Mouse (Mus musculus) heart, embryonic 14.5 days (tissue): ENCODE results near the gene Slc12a7. TPM values are rescaled to one million over a fixed set of nuclear protein-coding genes. Genes with fewer than 3 reads are reported as not detected.

Source experiments
- ATAC-seq: fragments of 200-750 bp; cut with Nextera tagmentation; 2 replicates; pipeline ENCODE4 v1.8.0; 2017; ENCODE audit warnings: low read depth, moderate TSS enrichment; ENCODE audit not compliant: insufficient number of reproducible peaks, insufficient read depth, low FRiP score
- H3K27ac ChIP-seq, 2 experiments: fragments of 200-500 bp in 1 of 2; fragments of 300-500 bp in 1 of 2; sonication (generic) in 1 of 2; replicated peaks in 1 of 2; 2 replicates each; pipeline ENCODE4 v1.5.1; 2012 to 2014; ENCODE audit warnings: low read depth in 2 of 2, low read length in 2 of 2, control low read depth in 1 of 2, mild to moderate bottlenecking in 1 of 2, mixed read lengths in 1 of 2; ENCODE audit not compliant: control insufficient read depth in 1 of 2, insufficient read depth in 1 of 2
- H3K27me3 ChIP-seq: fragments of 300-500 bp; sonication (generic); 2 replicates; pipeline ENCODE4 v1.6.1; 2014; ENCODE audit warnings: mild to moderate bottlenecking, low read length, control low read depth; ENCODE audit not compliant: control insufficient read depth, insufficient read depth
- H3K36me3 ChIP-seq: fragments of 300-500 bp; sonication (generic); 2 replicates; pipeline ENCODE4 v1.6.1; 2014; ENCODE audit warnings: mild to moderate bottlenecking, control low read depth, low read length, mixed read lengths; ENCODE audit not compliant: control insufficient read depth, insufficient read depth
- H3K4me1 ChIP-seq, 2 experiments: fragments of 200-500 bp in 1 of 2; fragments of 300-500 bp in 1 of 2; sonication (generic) in 1 of 2; 2 replicates each; pipeline ENCODE4 v1.6.1; 2012 to 2014; ENCODE audit warnings: low read length in 2 of 2, control low read depth in 1 of 2, mixed read lengths in 1 of 2; ENCODE audit not compliant: control insufficient read depth in 2 of 2, insufficient read depth in 2 of 2
- H3K4me2 ChIP-seq: fragments of 300-500 bp; sonication (generic); 2 replicates; pipeline ENCODE4 v1.6.1; 2014; ENCODE audit warnings: mild to moderate bottlenecking, low read length
- H3K4me3 ChIP-seq, 2 experiments: fragments of 200-500 bp in 1 of 2; fragments of 300-500 bp in 1 of 2; sonication (generic) in 1 of 2; 2 replicates each; pipeline ENCODE4 v1.5.1; 2012 to 2014; ENCODE audit warnings: low read length in 2 of 2, mild to moderate bottlenecking in 2 of 2, control low read depth in 1 of 2, low read depth in 1 of 2, moderate library complexity in 1 of 2; ENCODE audit not compliant: control insufficient read depth in 1 of 2, insufficient read depth in 1 of 2
- H3K9ac ChIP-seq: fragments of 300-500 bp; sonication (generic); 2 replicates; pipeline ENCODE4 v1.6.1; 2014; ENCODE audit warnings: mild to moderate bottlenecking, low read length
- H3K9me3 ChIP-seq: fragments of 300-500 bp; sonication (generic); 2 replicates; pipeline ENCODE4 v1.6.1; 2016; ENCODE audit warnings: low read length, control low read depth; ENCODE audit not compliant: control insufficient read depth
- WGBS: fragments of 180-500 bp; shearing (Covaris S2); extraction: QIAGEN DNeasy Blood & Tissue Kit; methylation state at CpG from one replicate; pipeline ENCODE4 v1.1.7; 2014; 5-methylcytosine and 5-hydroxymethylcytosine counted together
- polyA plus RNA-seq: library from polyadenylated mRNA; unstranded; fragments of >200 nt; fragmentation: Nextera tagmentation; extraction: Ambion mirVana; gene quantifications from 2 replicates; pipeline ENCODE4 v1.2.1, GENCODE M21; 2014

The Slc12a7 gene
- polyA plus RNA-seq, 1 experiment from 2014 or later: 39.4 TPM

- no peak within 1 kb of the TSS for H3K9ac ChIP-seq
- no peaks in the 10 kb centered on the region for H3K9me3 ChIP-seq
- H3K4me3 ChIP-seq: no peak within 1 kb of the TSS
- ATAC-seq: no peak
- H3K4me1 ChIP-seq: no peaks in the 10 kb centered on the region
- H3K27me3 ChIP-seq: no peaks in the 10 kb centered on the region
- H3K27ac ChIP-seq: no peak within 1 kb of the TSS
- H3K36me3 ChIP-seq: no peaks in the 10 kb centered on the region
- 85% methylated on average over 7 of the region's 7 CpGs for WGBS
- no peak within 1 kb of the TSS for H3K4me2 ChIP-seq
Observed at GRCm38 (mm10) chr13:73704694-73705325, 28.1 kb upstream of the Slc12a7 start, which contains the start of gene Slc6a19. Gene Slc6a19, minus strand, starts transcription at chr13:73704865.

- H3K36me3 ChIP-seq: no peaks in the 10 kb centered on the region
- H3K4me3 ChIP-seq: no peak overlapping the region
- no peak for ATAC-seq
- H3K4me1 ChIP-seq: 0 out of 4 replicates have a peak, but pooled peaks cover 0 to 6% of the 10 kb centered on the region in 2 experiments
- H3K27me3 ChIP-seq: no peaks in the 10 kb centered on the region
- no peak overlapping the region for H3K4me2 ChIP-seq
- WGBS: 68% methylated on average over 6 of the region's 6 CpGs
- H3K27ac ChIP-seq: no peak overlapping the region
- H3K9ac ChIP-seq: no peak overlapping the region
- no peaks in the 10 kb centered on the region for H3K9me3 ChIP-seq
Observed at GRCm38 (mm10) chr13:73709491-73709890, 23.4 kb upstream of the Slc12a7 start.

GRCm38 (mm10) chr13:73711221-73711620, 21.7 kb upstream of the Slc12a7 start:
- Histone ChIP-seq H3K4me3 (no peak overlapping the region), H3K4me2 (no peak overlapping the region), H3K9me3 (no peaks in the 10 kb centered on the region), H3K9ac (no peak overlapping the region), H3K36me3 (no peaks in the 10 kb centered on the region), H3K27me3 (no peaks in the 10 kb centered on the region), H3K27ac (no peak overlapping the region), H3K4me1 (0 out of 4 replicates have a peak, but pooled peaks cover 0 to 6% of the 10 kb centered on the region in 2 experiments)
- 61% methylated on average over 5 of the region's 5 CpGs for WGBS
- no peak for ATAC-seq

GRCm38 (mm10) chr13:73711803-73712202, 21.1 kb upstream of the Slc12a7 start:
- Histone ChIP-seq H3K27ac (no peak overlapping the region), H3K9me3 (no peaks in the 10 kb centered on the region), H3K36me3 (no peaks in the 10 kb centered on the region), H3K4me1 (0 out of 4 replicates have a peak, but pooled peaks cover 0 to 6% of the 10 kb centered on the region in 2 experiments), H3K27me3 (no peaks in the 10 kb centered on the region), H3K4me3 (no peak overlapping the region), H3K4me2 (no peak overlapping the region), H3K9ac (no peak overlapping the region)
- no peak for ATAC-seq
- 83% methylated on average over 5 of the region's 5 CpGs for WGBS

- H3K27ac ChIP-seq: no peak overlapping the region
- H3K4me2 ChIP-seq: no peak overlapping the region
- H3K27me3 ChIP-seq: no peaks in the 10 kb centered on the region
- no peak for ATAC-seq
- 66% methylated on average over 3 of the region's 3 CpGs for WGBS
- H3K9ac ChIP-seq: no peak overlapping the region
- no peak overlapping the region for H3K4me3 ChIP-seq
- H3K36me3 ChIP-seq: no peaks in the 10 kb centered on the region
- 0 out of 4 replicates have a peak, but pooled peaks cover 0 to 6% of the 10 kb centered on the region in 2 experiments for H3K4me1 ChIP-seq
- no peaks in the 10 kb centered on the region for H3K9me3 ChIP-seq
Observed at GRCm38 (mm10) chr13:73712228-73712627, 20.7 kb upstream of the Slc12a7 start.

GRCm38 (mm10) chr13:73713204-73713603, 19.7 kb upstream of the Slc12a7 start:
- Histone ChIP-seq H3K9ac (no peak overlapping the region), H3K36me3 (no peaks in the 10 kb centered on the region), H3K4me2 (no peak overlapping the region), H3K9me3 (no peaks in the 10 kb centered on the region), H3K27me3 (no peaks in the 10 kb centered on the region), H3K4me3 (no peak overlapping the region), H3K27ac (no peak overlapping the region), H3K4me1 (0 out of 4 replicates have a peak, but pooled peaks cover 0 to 6% of the 10 kb centered on the region in 2 experiments)
- ATAC-seq: no peak
- WGBS: 82% methylated on average over 4 of the region's 4 CpGs

GRCm38 (mm10) chr13:73714020-73714419, 18.9 kb upstream of the Slc12a7 start:
- 58% methylated on average over 2 of the region's 2 CpGs for WGBS
- H3K36me3 ChIP-seq: no peaks in the 10 kb centered on the region
- 0 out of 4 replicates have a peak, but pooled peaks cover 0 to 6% of the 10 kb centered on the region in 2 experiments for H3K4me1 ChIP-seq
- no peak overlapping the region for H3K4me3 ChIP-seq
- ATAC-seq: no peak
- H3K9me3 ChIP-seq: no peaks in the 10 kb centered on the region
- H3K27ac ChIP-seq: no peak overlapping the region
- no peak overlapping the region for H3K4me2 ChIP-seq
- no peak overlapping the region for H3K9ac ChIP-seq
- no peaks in the 10 kb centered on the region for H3K27me3 ChIP-seq

- Histone ChIP-seq H3K4me2 (no peak overlapping the region), H3K4me3 (no peak overlapping the region), H3K27me3 (no peaks in the 10 kb centered on the region), H3K36me3 (no peaks in the 10 kb centered on the region), H3K27ac (no peak overlapping the region), H3K4me1 (peaks cover 1 to 5% of the 10 kb centered on the region in 2 experiments; a peak in 2 of 4 replicates), H3K9ac (no peak overlapping the region), H3K9me3 (no peaks in the 10 kb centered on the region)
- ATAC-seq: no peak
- 1% methylated on average over 2 of the region's 2 CpGs for WGBS
Observed at GRCm38 (mm10) chr13:73718225-73718624, 14.7 kb upstream of the Slc12a7 start.
